In genomic region chr4:138035435-138036120, GRCm38 (mm10) we compare ENCODE assay signal across 16 mouse cellular contexts. TPM values are rescaled to one million over a fixed set of nuclear protein-coding genes. Genes with fewer than 3 reads are reported as not detected.
DNase-seq lines count a peak whose midpoint lies in the region; ATAC-seq lines count a peak whose summit lies in the region.
"Had no signal": no experiment of that assay in that cellular context is flagged by ENCODE, and none has a peak within 500 bp of the region (broad histone marks: within the 10 kb centered on the region; RNA-seq: fewer than 3 reads in every experiment).

No protein-coding gene starts in this region.

- DNase-seq in gastrocnemius, adult 18-20 months (ENCODE audit: low spot score): peak; percentile 40
- DNase-seq in gastrocnemius, postnatal 10 days: no peak
- DNase-seq in heart, postnatal 36 days: no peak
- peak; percentile 45 for DNase-seq in midbrain, embryonic 11.5 days (ENCODE audit: low spot score, missing footprints)
- DNase-seq in midbrain, embryonic 14.5 days: no peak
- no peak for DNase-seq in cerebellum, adult 11-12 months
- DNase-seq: adrenal gland, postnatal 10 days; cerebellum, adult 2 months; cerebellum, postnatal 10 days; kidney, adult 11 months had no signal

- 0 out of 2 replicates have a peak overlapping the region, but pooled peaks have one; percentile 9 for H3K27ac ChIP-seq in heart, embryonic 16.5 days (ENCODE audit: low read length)
- no peak overlapping the region for H3K27ac ChIP-seq in midbrain, embryonic 11.5 days (ENCODE audit: low read depth, low read length)
- no peak overlapping the region for H3K27ac ChIP-seq in midbrain, embryonic 14.5 days (replicated peaks; ENCODE audit: low read depth, low read length)
- H3K27ac ChIP-seq: forebrain, embryonic 15.5 days; heart, embryonic 13.5 days had no signal

- H3K9me3 ChIP-seq in heart, embryonic 16.5 days (replicated peaks; ENCODE audit: control insufficient read depth, low read length): no peaks in the 10 kb centered on the region
- H3K9me3 ChIP-seq in midbrain, embryonic 11.5 days (ENCODE audit: control insufficient read depth, low read length): no peaks in the 10 kb centered on the region
- H3K9me3 ChIP-seq in midbrain, embryonic 14.5 days (ENCODE audit: control insufficient read depth, low read length): no peaks in the 10 kb centered on the region
- H3K9me3 ChIP-seq: embryonic facial prominence, embryonic 12.5 days; forebrain, embryonic 15.5 days; heart, embryonic 13.5 days had no signal

- intact Hi-C loops in heart, postnatal 36 days (cut with DNase I): no loop called here

- no peak overlapping the region for H3K4me2 ChIP-seq in heart, embryonic 16.5 days (ENCODE audit: low read depth, low read length)
- no peak overlapping the region for H3K4me2 ChIP-seq in midbrain, embryonic 11.5 days
- H3K4me2 ChIP-seq in midbrain, embryonic 14.5 days (ENCODE audit: low read length): no peak overlapping the region
- H3K4me2 ChIP-seq: embryonic facial prominence, embryonic 12.5 days; forebrain, embryonic 15.5 days; heart, embryonic 13.5 days had no signal

- no peaks in the 10 kb centered on the region for H3K27me3 ChIP-seq in heart, embryonic 16.5 days (ENCODE audit: control insufficient read depth, insufficient read depth, low read length)
- no peaks in the 10 kb centered on the region for H3K27me3 ChIP-seq in midbrain, embryonic 11.5 days (ENCODE audit: control insufficient read depth, insufficient read depth, low read length)
- no peaks in the 10 kb centered on the region for H3K27me3 ChIP-seq in midbrain, embryonic 14.5 days (ENCODE audit: control insufficient read depth, insufficient read depth, low read length)
- H3K27me3 ChIP-seq: embryonic facial prominence, embryonic 12.5 days; forebrain, embryonic 15.5 days; heart, embryonic 13.5 days had no signal

- peaks cover 12% of the 10 kb centered on the region for H3K36me3 ChIP-seq in heart, embryonic 16.5 days (ENCODE audit: control insufficient read depth, insufficient read depth)
- peaks cover 3% of the 10 kb centered on the region; the same call in 1 of the 2 replicates for H3K36me3 ChIP-seq in midbrain, embryonic 11.5 days (ENCODE audit: control insufficient read depth, insufficient read depth, low read length)
- peaks cover 13% of the 10 kb centered on the region for H3K36me3 ChIP-seq in midbrain, embryonic 14.5 days (ENCODE audit: control insufficient read depth, insufficient read depth, low read length)
- H3K36me3 ChIP-seq: forebrain, embryonic 15.5 days had no signal

- no peak overlapping the region for H3K9ac ChIP-seq in heart, embryonic 16.5 days (ENCODE audit: low read length)
- no peak overlapping the region for H3K9ac ChIP-seq in midbrain, embryonic 11.5 days (ENCODE audit: low read length)
- H3K9ac ChIP-seq in midbrain, embryonic 14.5 days (replicated peaks; ENCODE audit: low read length): no peak overlapping the region
- H3K9ac ChIP-seq: embryonic facial prominence, embryonic 12.5 days; forebrain, embryonic 15.5 days; heart, embryonic 13.5 days had no signal

- 83% methylated on average over 9 of the region's 9 CpGs for WGBS in heart, embryonic 16.5 days
- 94% methylated on average over 9 of the region's 9 CpGs for WGBS in midbrain, embryonic 11.5 days
- WGBS in midbrain, embryonic 14.5 days: 85% methylated on average over 9 of the region's 9 CpGs

- H3K4me3 ChIP-seq in heart, embryonic 16.5 days (ENCODE audit: low read length): no peak overlapping the region
- H3K4me3 ChIP-seq in midbrain, embryonic 11.5 days (ENCODE audit: low read depth, low read length): no peak overlapping the region
- H3K4me3 ChIP-seq in midbrain, embryonic 14.5 days (replicated peaks; ENCODE audit: low read depth, low read length): no peak overlapping the region
- H3K4me3 ChIP-seq: embryonic facial prominence, embryonic 12.5 days; forebrain, embryonic 15.5 days; heart, embryonic 13.5 days had no signal

- no peak for ATAC-seq in heart, embryonic 16.5 days (replicated peaks; ENCODE audit: extremely low read depth, insufficient read depth, low FRiP score)
- no peak for ATAC-seq in midbrain, embryonic 11.5 days (ENCODE audit: low FRiP score)
- ATAC-seq in midbrain, embryonic 14.5 days (ENCODE audit: low FRiP score, low TSS enrichment): no peak
- ATAC-seq in megakaryocyte, adult 5-6 weeks (ENCODE audit: poor library complexity, severe bottlenecking): no peak
- ATAC-seq: forebrain, embryonic 15.5 days; hindbrain, embryonic 16.5 days had no signal

- H3K4me1 ChIP-seq in heart, embryonic 16.5 days (ENCODE audit: control insufficient read depth, insufficient read depth, low read length): peaks cover 12% of the 10 kb centered on the region; the same call in 1 of the 2 replicates
- peaks cover 10% of the 10 kb centered on the region for H3K4me1 ChIP-seq in midbrain, embryonic 11.5 days (ENCODE audit: control insufficient read depth, insufficient read depth, low read length)
- peaks cover 8% of the 10 kb centered on the region for H3K4me1 ChIP-seq in midbrain, embryonic 14.5 days (ENCODE audit: control insufficient read depth, insufficient read depth, low read length)

RNA-seq across cellular contexts. Expression of gene Eif4g3, which starts 42.8 kb away (rescaled TPM):
- total RNA-seq in gastrocnemius, adult 18-20 months (2021): 100 to 1,000 TPM; 115 to 117 TPM
- 100 to 1,000 TPM; 100 to 108 TPM for total RNA-seq in gastrocnemius, postnatal 10 days (2021)
- polyA plus RNA-seq in heart, embryonic 16.5 days (2015; fragmentation: Nextera tagmentation; extraction: Ambion mirVana): 18.9 and 20.3 TPM in 2 replicates
- 10 to 100 TPM; 45.5 to 47.2 TPM for total RNA-seq in heart, postnatal 36 days (2021)
- polyA plus RNA-seq in midbrain, embryonic 11.5 days (2014; fragmentation: Nextera tagmentation; extraction: Ambion mirVana): 39.5 and 41.9 TPM in 2 replicates
- polyA plus RNA-seq in midbrain, embryonic 14.5 days (2014; fragmentation: Nextera tagmentation; extraction: Ambion mirVana): 48.4 and 63.0 TPM in 2 replicates
- total RNA-seq in megakaryocyte, adult 5-6 weeks (2015): 65.6 and 77.6 TPM in 2 replicates
- 47.6 and 64.3 TPM in 2 replicates for total RNA-seq in megakaryocyte, adult 5-6 weeks (2017)

Comparison
In these comparisons a context has a peak if more than half of its experiments do, and no peak if none do; other contexts are left out.
1. DNase-seq: peak in gastrocnemius, adult 18-20 months (single experiment) and midbrain, embryonic 11.5 days (single experiment); none in gastrocnemius, postnatal 10 days (single experiment), heart, postnatal 36 days (0 of 2), midbrain, embryonic 14.5 days (single experiment) and cerebellum, adult 11-12 months (single experiment).